Mouse (Mus musculus) induced T-regulatory cell, adult 2 months (primary cell): ENCODE measurements around the gene Trafd1.

Source experiments
- DNase-seq: peaks from one replicate; pipeline ENCODE4 v3.0.0-alpha.2; 2012; ENCODE audit warnings: low read depth

Trafd1 gene

GRCm38 (mm10) chr5:121385461-121386119, at the start of gene Trafd1:
TSS of gene Trafd1 (minus strand) at chr5:121385632.
- DNase-seq, result peak; percentile 94

DNA sequence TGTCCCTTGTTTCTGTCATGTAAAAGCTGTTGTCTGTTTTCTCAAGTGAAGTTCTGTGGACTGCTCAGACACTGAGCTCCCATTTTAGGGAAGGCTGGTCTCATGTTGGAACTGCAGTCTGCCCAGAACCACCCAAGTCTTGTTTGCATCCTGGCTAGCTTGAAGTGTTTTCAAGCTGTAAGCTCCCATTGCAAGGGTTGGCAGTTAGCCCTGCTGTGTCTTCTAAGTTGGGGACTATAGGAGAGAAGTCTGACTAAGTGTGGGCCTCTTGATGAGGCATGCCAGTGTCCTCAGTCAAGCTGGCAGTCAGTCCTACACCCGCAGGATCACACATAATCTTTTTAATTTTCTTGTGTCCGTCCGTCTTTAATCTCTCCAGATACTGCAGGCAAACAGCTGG, 43.5 kb upstream of the Trafd1 start:
- no peak for DNase-seq

DNA sequence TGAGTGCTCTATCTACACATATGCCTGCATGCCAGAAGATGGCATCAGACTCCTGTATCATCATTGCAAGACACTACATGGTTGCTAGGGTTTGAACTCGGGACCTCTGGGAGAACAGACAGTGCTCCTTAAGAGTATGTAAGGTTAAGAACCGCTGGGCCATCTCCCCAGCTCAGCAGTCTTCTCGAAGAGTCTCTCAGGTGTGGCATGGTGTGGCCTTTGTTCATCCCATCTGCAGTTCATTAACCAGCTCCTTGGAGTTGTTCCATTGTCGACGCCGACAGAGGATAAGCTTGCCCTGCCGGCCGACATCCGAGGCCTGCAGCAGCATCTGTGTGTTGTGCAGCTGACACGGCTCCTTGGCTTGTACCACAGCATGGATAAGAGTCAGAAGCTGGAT, 37.9 kb upstream of the Trafd1 start:
- DNase-seq, result no peak

- DNase-seq, result no peak
These were observed 37.4 kb upstream of the Trafd1 start for GRCm38 (mm10) chr5:121422787-121423186.

GRCm38 (mm10) chr5:121420721-121421120, 35.3 kb upstream of the Trafd1 start:
- no peak for DNase-seq

DNA sequence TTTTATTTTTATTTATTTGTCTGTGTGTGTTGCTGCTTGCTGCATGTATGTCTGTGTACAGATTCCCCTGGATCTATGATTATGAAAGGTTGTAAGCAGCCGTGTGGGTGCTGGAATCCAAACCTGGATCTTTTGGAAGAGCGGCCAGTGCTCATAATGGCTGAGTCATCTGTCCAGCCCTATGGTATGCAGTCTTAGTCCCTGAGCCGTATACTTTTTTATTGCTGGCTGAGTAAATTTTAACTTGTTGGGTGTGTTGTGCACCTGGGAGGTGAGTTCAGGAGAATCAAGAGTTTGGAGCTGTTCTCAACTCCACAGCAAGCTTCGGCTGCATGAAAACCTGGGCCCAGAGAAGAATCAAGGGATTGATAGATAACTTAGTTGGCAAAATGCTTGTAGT, 25.5 kb upstream of the Trafd1 start:
- no peak for DNase-seq

DNA sequence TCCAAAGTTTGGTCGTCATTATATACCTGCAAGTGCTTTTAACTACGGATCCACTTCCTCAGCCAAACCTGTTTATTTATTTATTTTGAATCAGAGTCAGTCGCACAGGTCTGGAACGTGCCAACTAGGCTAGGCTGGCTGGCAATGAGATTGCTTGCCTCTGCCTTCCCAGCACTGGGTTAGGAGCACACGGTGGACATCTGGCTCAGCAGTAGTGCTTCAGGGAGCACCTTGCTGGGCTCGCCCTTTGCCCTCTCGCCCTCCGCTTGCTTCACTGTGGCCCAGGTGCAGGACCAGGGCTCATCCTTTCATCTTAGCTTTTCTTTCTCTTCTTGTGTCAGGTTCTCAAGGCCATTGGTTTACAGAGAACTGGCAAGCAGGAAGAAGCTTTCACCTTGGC, 22.4 kb upstream of the Trafd1 start:
- DNase-seq, result no peak

- DNase-seq, result no peak
These were observed 15.4 kb upstream of the Trafd1 start for GRCm38 (mm10) chr5:121400849-121401248.

GRCm38 (mm10) chr5:121400064-121400463, 14.6 kb upstream of the Trafd1 start:
- DNase-seq, result no peak

DNA sequence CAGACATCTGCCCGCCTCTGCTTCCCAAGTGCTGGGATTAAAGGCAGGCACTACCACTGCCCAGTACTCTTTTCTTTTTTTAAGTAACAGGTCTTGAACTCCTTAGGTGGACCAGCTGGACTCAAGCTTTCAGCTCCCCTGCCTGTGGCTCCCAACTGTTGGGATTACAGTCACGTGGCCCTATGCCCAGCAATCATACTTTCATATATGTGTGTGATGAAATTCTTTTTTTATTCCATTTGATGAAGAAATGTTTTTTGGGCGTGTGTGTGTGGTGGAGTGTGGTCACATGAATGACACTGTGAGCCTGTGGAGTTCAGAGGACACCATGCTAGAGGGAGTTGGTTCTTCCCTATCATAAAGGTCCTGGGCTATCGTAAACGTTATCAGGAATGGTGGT, 14.1 kb upstream of the Trafd1 start:
- DNase-seq, result no peak

DNA sequence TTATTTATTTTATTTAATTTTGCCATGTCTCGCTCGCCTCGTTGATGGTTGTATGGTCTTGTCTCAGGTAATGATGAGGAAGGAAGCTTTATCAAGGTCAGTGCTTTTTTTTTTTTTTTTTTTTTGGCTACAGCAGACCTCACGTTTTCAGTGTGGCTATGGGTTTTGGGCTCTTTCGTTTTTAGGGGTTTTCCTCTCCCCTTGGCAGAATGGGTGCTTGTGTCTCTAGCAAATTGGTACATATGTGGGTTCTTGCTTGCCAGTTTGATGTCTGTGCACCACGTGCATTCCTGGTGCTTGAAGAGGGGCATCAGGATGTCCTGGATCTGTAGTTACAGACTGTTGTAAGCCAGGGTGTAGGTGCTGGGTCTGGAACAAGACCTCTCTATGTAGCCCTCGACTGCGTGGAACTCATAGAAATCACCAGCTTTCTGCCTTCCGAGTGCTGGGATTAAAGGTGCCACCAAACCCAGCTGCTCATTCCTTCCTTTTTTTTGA, 13.6 kb upstream of the Trafd1 start:
- DNase-seq, result peak; percentile 57

GRCm38 (mm10) chr5:121398146-121398964, 12.9 kb upstream of the Trafd1 start:
- DNase-seq, result peak; percentile 54

DNA sequence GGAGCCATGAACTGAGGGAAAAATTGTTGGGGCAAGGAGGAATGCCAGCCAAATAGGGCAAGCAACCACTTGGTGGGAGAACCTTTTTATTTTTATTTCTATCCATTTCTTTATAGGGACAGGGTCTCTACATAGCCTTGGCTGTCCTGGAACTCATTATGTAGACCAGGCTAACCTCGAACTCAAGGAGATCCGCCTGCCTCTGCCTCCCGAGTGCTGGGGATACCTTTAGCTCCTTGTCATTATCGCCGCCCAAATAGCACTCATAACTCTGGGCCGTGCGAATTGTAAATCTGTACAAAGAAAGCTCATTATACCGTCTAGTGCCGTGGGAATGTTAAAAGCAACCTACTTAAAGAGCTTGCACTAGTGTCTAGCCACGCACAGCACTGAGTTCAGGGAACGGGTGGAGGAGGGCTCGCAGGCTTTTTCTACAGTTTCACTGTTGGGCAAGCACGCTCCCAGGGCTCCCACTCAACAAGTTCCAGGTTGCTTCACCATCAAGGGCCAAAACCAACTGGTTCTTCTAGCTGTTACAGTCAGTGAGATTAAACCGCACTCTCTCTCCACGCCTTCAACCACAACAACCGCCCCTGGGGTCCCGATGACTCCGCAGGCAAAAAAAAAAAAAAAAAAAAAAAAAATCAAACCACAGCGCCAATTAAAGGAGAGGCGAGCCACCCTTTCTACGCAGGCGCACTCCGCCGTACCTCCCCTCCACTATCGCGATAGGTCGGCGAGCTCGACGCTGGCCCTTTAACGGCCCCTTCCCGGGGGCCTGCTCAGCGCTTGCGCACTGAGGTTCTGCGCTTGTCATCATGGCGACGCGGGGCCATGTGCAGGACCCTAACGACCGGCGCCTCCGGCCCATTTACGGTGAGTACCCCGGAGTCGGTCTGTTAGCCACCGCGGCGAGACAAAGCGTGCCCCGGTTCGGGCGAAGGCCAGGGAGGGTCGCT, 12.0 kb upstream of the Trafd1 start, which contains the start of gene Naa25:
Naa25 (plus strand) TSS at position 750 of the 959 bp plus-strand sequence.
- peak; percentile 99 for DNase-seq

- DNase-seq, result no peak
These were observed 10.2 kb upstream of the Trafd1 start for GRCm38 (mm10) chr5:121395621-121396020.

DNA sequence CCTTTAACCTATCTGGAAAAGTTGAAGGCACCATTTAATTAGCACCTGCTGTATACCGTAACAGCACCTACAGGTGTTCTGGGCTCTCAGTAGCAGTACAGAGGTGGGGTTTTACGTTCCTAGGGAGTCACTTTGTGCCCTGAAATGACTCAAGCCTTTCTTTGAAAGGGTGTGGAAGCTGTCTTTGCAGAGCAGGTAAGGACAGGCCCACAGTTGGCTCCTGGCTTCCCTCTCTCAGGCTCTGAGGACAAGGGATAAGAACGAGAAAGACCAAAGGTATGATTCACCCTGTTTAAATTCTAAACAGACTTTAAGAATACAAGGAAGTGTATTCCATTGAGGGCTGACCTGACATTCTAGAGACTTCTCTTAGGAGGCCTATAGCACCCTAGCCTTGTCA, 8.0 kb upstream of the Trafd1 start:
- no peak for DNase-seq

DNA sequence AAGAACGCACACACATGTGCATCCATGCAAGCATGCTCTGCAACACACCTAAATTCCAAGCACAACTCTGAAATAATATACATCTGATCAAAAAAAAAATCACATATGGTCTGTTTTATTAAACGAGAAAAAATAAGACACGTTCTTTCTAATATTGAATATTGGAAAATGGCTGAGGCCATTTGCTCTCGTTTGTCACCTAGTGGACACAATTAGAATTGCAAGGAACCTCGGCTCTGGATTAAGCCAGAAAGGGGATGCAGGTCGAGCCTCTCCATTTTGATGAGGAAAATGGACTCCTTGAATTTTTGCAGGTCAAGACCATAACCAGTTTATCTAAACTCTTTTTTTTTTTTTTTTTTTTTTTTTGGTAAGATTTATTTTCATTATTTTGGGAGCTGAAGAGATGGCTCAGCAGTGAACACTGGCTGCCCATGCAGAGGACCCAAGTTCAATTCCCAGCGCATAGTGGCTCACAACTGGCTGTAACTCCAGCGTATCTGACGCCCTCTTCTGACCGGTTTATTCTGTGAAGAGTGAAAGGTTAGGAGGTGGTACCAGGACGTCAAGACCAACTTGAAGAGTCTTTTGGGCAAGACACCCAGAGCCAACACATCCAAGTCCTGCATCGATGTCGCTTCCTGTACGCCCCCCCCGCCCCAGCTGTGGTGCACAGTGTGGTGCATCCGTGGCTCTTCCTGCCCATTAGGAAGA, 7.4 kb upstream of the Trafd1 start:
- peak; percentile 80 for DNase-seq

DNA sequence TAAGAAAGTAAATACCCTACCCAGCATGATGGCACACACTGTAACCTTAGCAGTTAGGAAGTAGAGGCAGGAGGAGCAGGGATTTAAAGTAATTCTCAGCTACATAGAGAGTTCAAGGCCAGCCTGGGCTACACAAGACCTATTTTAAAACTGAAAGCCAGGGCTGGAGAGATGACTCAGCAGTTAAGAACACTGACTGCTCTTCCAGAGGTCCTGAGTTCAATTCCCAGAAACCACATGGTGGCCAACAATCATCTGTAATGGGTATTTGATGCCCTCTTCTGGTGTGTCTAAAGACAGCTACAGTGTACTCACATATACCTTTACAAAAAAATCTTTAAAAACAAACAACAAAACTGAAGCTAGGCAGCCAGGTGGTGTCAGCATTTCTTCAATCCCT, 4.3 kb upstream of the Trafd1 start:
- DNase-seq, result no peak

DNA sequence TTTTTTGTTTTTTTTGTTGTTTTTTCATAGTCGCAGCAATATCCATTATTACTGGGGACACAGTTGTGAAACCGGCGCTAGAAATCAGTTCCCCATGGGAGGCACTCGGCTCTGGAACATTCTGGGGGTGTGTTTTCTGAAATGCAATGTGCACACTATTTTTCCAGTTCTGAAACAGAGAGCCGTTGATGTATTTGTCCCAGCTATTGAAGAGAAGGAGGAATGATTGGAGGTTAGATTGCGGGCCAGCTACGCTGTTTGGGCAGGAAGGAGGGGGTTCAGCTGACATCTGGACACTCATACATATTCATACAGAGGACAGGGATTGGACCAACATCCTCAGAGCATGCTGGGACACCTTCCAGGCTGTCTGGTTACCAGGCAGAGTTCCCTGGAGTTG, 3.7 kb upstream of the Trafd1 start:
- no peak for DNase-seq

DNA sequence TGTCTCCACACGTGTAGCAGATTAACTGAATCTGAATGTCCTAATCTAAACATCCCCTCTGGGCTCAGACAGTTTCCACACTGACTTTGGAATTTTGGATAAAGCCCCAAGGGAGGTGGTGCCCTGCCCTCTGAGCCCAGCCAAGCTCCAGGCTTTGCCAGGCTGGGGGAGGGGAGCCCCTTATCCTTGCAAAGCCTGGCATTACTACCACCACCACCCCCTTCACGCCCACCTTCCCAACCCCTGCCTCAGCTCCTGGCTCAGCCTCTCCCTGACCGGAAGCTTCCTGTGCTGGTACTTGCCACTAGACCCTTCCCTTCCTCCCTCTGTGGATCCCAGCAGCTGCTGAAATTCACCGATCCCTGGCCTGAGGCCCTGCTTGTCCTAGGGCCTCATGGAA, 1.7 kb upstream of the Trafd1 start:
- DNase-seq, result no peak

DNA sequence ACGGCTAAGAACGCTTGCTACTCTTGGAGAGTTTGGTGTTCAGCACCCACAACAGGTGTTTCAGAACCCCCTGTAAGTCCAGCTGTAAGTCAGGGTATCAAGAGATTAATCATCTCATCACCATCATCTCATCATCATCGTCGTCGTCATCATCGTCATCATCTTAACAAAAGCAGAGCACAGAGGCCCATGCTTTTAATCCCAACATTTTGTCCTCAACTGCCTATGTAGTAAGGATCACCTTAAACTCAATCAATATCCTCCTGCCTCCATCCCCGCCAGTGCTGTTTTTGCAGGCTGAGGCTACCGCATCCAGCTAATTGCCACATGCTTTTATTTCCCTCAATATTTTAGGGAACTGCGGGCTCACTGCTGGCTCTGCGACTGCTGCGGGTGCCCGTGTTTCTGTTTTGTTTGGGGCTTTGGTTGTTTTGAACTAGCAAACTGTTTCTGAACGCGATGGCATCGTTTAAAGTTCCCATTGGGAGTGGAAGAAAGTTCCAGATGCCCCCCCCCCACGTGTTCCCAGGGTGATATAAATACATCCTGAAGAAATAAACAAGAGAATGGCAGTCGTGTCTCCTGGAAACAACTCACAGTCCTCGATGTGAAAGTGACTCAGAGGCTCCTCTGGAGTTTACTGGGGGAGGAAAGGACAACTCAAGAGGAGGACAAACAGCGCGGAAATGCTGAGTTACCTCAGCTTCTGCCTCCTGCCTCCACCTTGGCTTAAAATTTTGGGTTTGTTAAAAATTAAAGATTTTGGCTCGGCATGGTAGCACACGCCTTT, 883 bp upstream of the Trafd1 start:
- peak; percentile 43 for DNase-seq
